Mouse (Mus musculus) MEL (cell line): ENCODE results near the gene Trp53rkb. TPM values are rescaled to one million over a fixed set of nuclear protein-coding genes. Genes with fewer than 3 reads are reported as not detected.

ENCODE experiments used
- DNase-seq: peaks from one replicate; pipeline ENCODE4 v3.0.0; 2011; ENCODE audit warnings: low read depth, low spot score
- H3K27ac ChIP-seq: 2 replicates; pipeline ENCODE4 v1.5.1; 2012; ENCODE audit warnings: low read depth, mild to moderate bottlenecking, control low read depth, low read length, moderate library complexity; ENCODE audit not compliant: control insufficient read depth
- H3K27me3 ChIP-seq, 2 experiments: fragments of 150-350 bp in 1 of 2; sonication (generic) in 1 of 2; 2 replicates each; pipeline ENCODE4 v1.6.1; 2012; ENCODE audit warnings: low read length in 2 of 2, mild to moderate bottlenecking in 2 of 2, improper control_type of control experiment in 1 of 2, moderate library complexity in 1 of 2; ENCODE audit not compliant: insufficient read depth in 2 of 2, control insufficient read depth in 1 of 2
- H3K36me3 ChIP-seq, 2 experiments: 2 replicates each; pipeline ENCODE4 v1.6.1; 2012 to 2014; ENCODE audit warnings: low read length in 2 of 2, improper control_type of control experiment in 1 of 2, inconsistent platforms in 1 of 2, mild to moderate bottlenecking in 1 of 2; ENCODE audit not compliant: insufficient read depth in 2 of 2, control insufficient read depth in 1 of 2
- H3K4me1 ChIP-seq, 2 experiments: fragments of 150-350 bp in 1 of 2; sonication (generic) in 1 of 2; 2 replicates each; pipeline ENCODE4 v1.6.1; 2012; ENCODE audit warnings: low read length in 2 of 2, improper control_type of control experiment in 1 of 2, mild to moderate bottlenecking in 1 of 2; ENCODE audit not compliant: insufficient read depth in 2 of 2, control insufficient read depth in 1 of 2
- H3K4me3 ChIP-seq, 2 experiments: fragments of 150-350 bp in 1 of 2; sonication (generic) in 1 of 2; 2 replicates each; pipeline ENCODE4 v1.5.1; 2012; ENCODE audit warnings: low read depth in 2 of 2, low read length in 2 of 2, mild to moderate bottlenecking in 2 of 2, moderate library complexity in 2 of 2, control low read depth in 1 of 2, improper control_type of control experiment in 1 of 2; ENCODE audit not compliant: control insufficient read depth in 1 of 2, insufficient read depth in 1 of 2
- H3K79me2 ChIP-seq: 2 replicates; pipeline ENCODE4 v1.6.1; 2012; ENCODE audit warnings: mild to moderate bottlenecking, low read length, moderate library complexity; ENCODE audit not compliant: control insufficient read depth, poor library complexity, insufficient read depth
- H3K9ac ChIP-seq: 2 replicates; pipeline ENCODE4 v1.6.1; 2012; ENCODE audit warnings: low read depth, mild to moderate bottlenecking, control low read depth, low read length, moderate library complexity; ENCODE audit not compliant: control insufficient read depth, poor library complexity, severe bottlenecking
- H3K9me3 ChIP-seq: fragments of 150-350 bp; sonication (generic); replicated peaks from 2 replicates; pipeline ENCODE4 v1.6.1; 2012; ENCODE audit warnings: mild to moderate bottlenecking, low read length, improper control_type of control experiment, moderate library complexity; ENCODE audit not compliant: insufficient read depth
- MAFK ChIP-seq: IDR thresholded peaks from 2 replicates; pipeline ENCODE4 v1.6.1; 2011; ENCODE audit warnings: low read depth, mild to moderate bottlenecking, low read length, improper control_type of control experiment, borderline replicate concordance
- MYB ChIP-seq: IDR thresholded peaks from 2 replicates; pipeline ENCODE4 v1.6.1; 2011; ENCODE audit warnings: mild to moderate bottlenecking, low read depth, low read length, improper control_type of control experiment
- POLR2AphosphoS2 ChIP-seq: IDR thresholded peaks from 2 replicates; pipeline ENCODE4 v1.6.1; 2011; ENCODE audit warnings: low read length, improper control_type of control experiment
- POLR2AphosphoS5 ChIP-seq: IDR thresholded peaks from 2 replicates; pipeline ENCODE4 v1.6.1; 2012; ENCODE audit warnings: low read depth, borderline replicate concordance, mild to moderate bottlenecking, inconsistent platforms, low read length, moderate library complexity, mixed read lengths
- SMC3 ChIP-seq: IDR thresholded peaks from 2 replicates; pipeline ENCODE4 v1.6.1; 2011; ENCODE audit warnings: low read depth, low read length, improper control_type of control experiment
- polyA plus RNA-seq, 2 experiments: library from polyadenylated mRNA; stranded (reverse) in 1 of 2; unstranded in 1 of 2; fragments of >175 nt in 1 of 2; fragments of >200 nt in 1 of 2; gene quantifications; 2 replicates each; pipeline versions ENCODE4 v1.2.1 to v1.2.4; 2012; ENCODE audit warnings: low replicate concordance in 2 of 2, low read depth in 1 of 2; ENCODE audit not compliant: insufficient read length in 2 of 2, insufficient read depth in 1 of 2, missing spikeins in 1 of 2
- total RNA-seq: library from RNA; depleted of rRNA; stranded (reverse); fragments of 300-350 nt; gene quantifications from 2 replicates; pipeline ENCODE4 v1.2.3, GENCODE M21; 2012; rRNA removed

The Trp53rkb gene
- total and polyA plus RNA-seq, 3 experiments = 6.8 to 8.9 TPM; not detected in 1

DNA sequence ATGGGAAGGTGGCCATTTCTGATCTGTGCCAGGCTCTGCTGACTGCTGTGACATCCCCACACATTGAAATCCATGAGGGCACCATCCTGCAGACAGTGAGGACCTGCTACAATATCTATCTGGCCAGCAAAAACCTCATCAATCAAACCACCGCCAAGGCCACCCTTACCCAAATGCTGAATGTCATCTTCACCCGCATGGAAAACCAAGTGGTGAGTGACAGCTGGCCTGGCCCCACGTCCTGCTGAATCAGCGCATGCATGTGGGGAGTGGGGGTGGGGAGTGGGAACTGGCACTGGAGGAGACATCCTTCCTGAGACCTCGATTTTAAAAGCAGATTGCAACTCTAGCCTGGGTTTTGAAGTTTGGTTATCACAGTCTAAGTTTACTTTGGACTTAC, 43.2 kb downstream of the Trp53rkb start:
- no peak for DNase-seq
- peaks cover 0 to 5% of the 10 kb centered on the region in 2 experiments; a peak in 1 of 4 replicates for H3K36me3 ChIP-seq
- H3K4me3 ChIP-seq = no peak overlapping the region
- H3K9ac ChIP-seq = no peak overlapping the region
- TF ChIP-seq SMC3 = no peak
- no peak for TF ChIP-seq POLR2AphosphoS5
- TF ChIP-seq MAFK = no peak
- TF ChIP-seq MYB = no peak
- H3K4me1 ChIP-seq = no peaks in the 10 kb centered on the region
- H3K27me3 ChIP-seq = no peaks in the 10 kb centered on the region
- no peak overlapping the region for H3K27ac ChIP-seq
- H3K9me3 ChIP-seq = no peaks in the 10 kb centered on the region
- H3K79me2 ChIP-seq = no peaks in the 10 kb centered on the region

DNA sequence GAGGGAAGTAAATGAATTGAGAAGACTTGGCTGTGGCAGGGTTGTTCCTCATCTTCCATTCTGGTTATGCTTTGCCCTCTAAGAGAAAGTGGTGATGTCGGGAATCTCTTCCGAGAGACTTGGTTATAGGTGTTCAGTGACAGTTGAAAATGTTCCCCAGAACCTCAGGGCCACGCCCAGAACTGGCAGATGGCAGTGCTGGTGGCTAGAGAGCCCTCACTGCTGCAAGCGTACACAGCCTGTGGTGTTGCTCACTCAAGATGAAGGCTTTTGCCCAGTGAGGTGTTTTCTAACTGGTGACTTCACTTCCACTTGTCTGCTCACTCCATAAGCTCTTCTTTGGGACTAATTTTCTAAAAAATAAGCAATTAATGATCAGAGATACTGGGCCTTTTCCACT, 49.5 kb downstream of the Trp53rkb start:
- TF ChIP-seq POLR2AphosphoS2 = no peak
- Histone ChIP-seq H3K36me3 (peaks cover 0 to 4% of the 10 kb centered on the region in 2 experiments; a peak in 2 of 4 replicates), H3K4me1 (no peaks in the 10 kb centered on the region), H3K4me3 (no peak overlapping the region), H3K27me3 (no peaks in the 10 kb centered on the region), H3K9me3 (no peaks in the 10 kb centered on the region), H3K79me2 (no peaks in the 10 kb centered on the region), H3K27ac (no peak overlapping the region), H3K9ac (no peak overlapping the region)
- DNase-seq = no peak

Other genes with a start within 250 kb of the Trp53rkb start
- gene Prex1, start 78.7 kb upstream of the Trp53rkb start, total RNA-seq = 8.0 and 8.5 TPM in 2 replicates
- gene Prex1, start 78.7 kb upstream of the Trp53rkb start, polyA plus RNA-seq = 10 to 100 TPM; 15.8 to 33.1 TPM
- 18.3 and 19.1 TPM in 2 replicates for gene Arfgef2, start 13.1 kb downstream of the Trp53rkb start, total RNA-seq
- gene Arfgef2, start 13.1 kb downstream of the Trp53rkb start, polyA plus RNA-seq = 10 to 100 TPM; 24.5 to 27.4 TPM
- gene Cse1l, start 113.5 kb downstream of the Trp53rkb start, total RNA-seq = 93.3 and 99.9 TPM in 2 replicates
- gene Cse1l, start 113.5 kb downstream of the Trp53rkb start, polyA plus RNA-seq = 100 to 1,000 TPM in 1 of 2 experiments, 10 to 100 TPM in 1; 87.0 to 133 TPM
- gene Stau1, start 203.8 kb downstream of the Trp53rkb start, total RNA-seq = 14.3 and 15.1 TPM in 2 replicates
- 10 to 100 TPM in 1 of 2 experiments, not detected in 1; 48.1 TPM for gene Stau1, start 203.8 kb downstream of the Trp53rkb start, polyA plus RNA-seq
- 125 and 143 TPM in 2 replicates for gene Ddx27, start 222.7 kb downstream of the Trp53rkb start, total RNA-seq
- 100 to 1,000 TPM in 1 of 2 experiments, 10 to 100 TPM in 1; 61.7 to 181 TPM for gene Ddx27, start 222.7 kb downstream of the Trp53rkb start, polyA plus RNA-seq